Mouse (Mus musculus) liver, embryonic 14.5 days (tissue): Measurements from ENCODE around the gene Zmynd8. TPM values are rescaled to one million over a fixed set of nuclear protein-coding genes. Genes with fewer than 3 reads are reported as not detected.

Experiments used
- ATAC-seq: fragments of 200-750 bp; cut with Nextera tagmentation; 2 replicates; pipeline ENCODE4 v1.8.0; 2017; ENCODE audit warnings: moderate number of reproducible peaks, mild to moderate bottlenecking, moderate library complexity; ENCODE audit not compliant: insufficient read depth
- DNase-seq, 3 experiments: peaks; one replicate each; pipeline ENCODE4 v3.0.0-alpha.2; 2012 to 2013; ENCODE audit warnings: low read depth in 3 of 3, low spot score in 3 of 3
- H3K27ac ChIP-seq: fragments of 300-500 bp; sonication (generic); 2 replicates; pipeline ENCODE4 v1.5.1; 2014; ENCODE audit warnings: moderate library complexity, mild to moderate bottlenecking, control low read depth, inconsistent platforms
- H3K27me3 ChIP-seq: fragments of 300-500 bp; sonication (generic); 2 replicates; pipeline ENCODE4 v1.6.1; 2014; ENCODE audit warnings: mild to moderate bottlenecking, low read length, moderate library complexity; ENCODE audit not compliant: control insufficient read depth, insufficient read depth
- H3K36me3 ChIP-seq: fragments of 300-500 bp; sonication (generic); replicated peaks from 2 replicates; pipeline ENCODE4 v1.6.1; 2014; ENCODE audit warnings: low read depth; ENCODE audit not compliant: control insufficient read depth, insufficient read depth
- H3K4me1 ChIP-seq, 2 experiments: fragments of 200-500 bp in 1 of 2; fragments of 300-500 bp in 1 of 2; sonication (generic) in 1 of 2; replicated peaks; 2 replicates each; pipeline ENCODE4 v1.6.1; 2012 to 2014; ENCODE audit warnings: antibody characterized with exemption in 1 of 2, inconsistent platforms in 1 of 2, low read length in 1 of 2; ENCODE audit not compliant: control insufficient read depth in 2 of 2, insufficient read depth in 2 of 2
- H3K4me2 ChIP-seq: fragments of 300-500 bp; sonication (generic); 2 replicates; pipeline ENCODE4 v1.6.1; 2014; ENCODE audit warnings: low read depth, mild to moderate bottlenecking, control low read depth, moderate library complexity
- H3K4me3 ChIP-seq, 2 experiments: fragments of 200-500 bp in 1 of 2; fragments of 300-500 bp in 1 of 2; sonication (generic) in 1 of 2; 2 replicates each; pipeline ENCODE4 v1.5.1; 2012 to 2014; ENCODE audit warnings: low read depth in 2 of 2, low read length in 2 of 2, mild to moderate bottlenecking in 2 of 2, control low read depth in 1 of 2, inconsistent platforms in 1 of 2, moderate library complexity in 1 of 2; ENCODE audit not compliant: insufficient read depth in 1 of 2
- H3K9ac ChIP-seq: fragments of 300-500 bp; sonication (generic); replicated peaks from 2 replicates; pipeline ENCODE4 v1.6.1; 2014; ENCODE audit warnings: mild to moderate bottlenecking, control low read depth, moderate library complexity
- H3K9me3 ChIP-seq: fragments of 300-500 bp; sonication (generic); 2 replicates; pipeline ENCODE4 v1.6.1; 2016; ENCODE audit warnings: low read length, mixed read lengths; ENCODE audit not compliant: control insufficient read depth
- CTCF ChIP-seq: IDR thresholded peaks from 2 replicates; pipeline ENCODE4 v1.5.1; 2016; ENCODE audit warnings: antibody characterized with exemption, low read depth, control low read depth
- EP300 ChIP-seq: IDR thresholded peaks from 2 replicates; pipeline ENCODE4 v1.6.1; 2016; ENCODE audit warnings: antibody characterized with exemption, low read depth
- WGBS: fragments of 180-500 bp; shearing (Covaris S2); extraction: QIAGEN DNeasy Blood & Tissue Kit; methylation state at CpG from one replicate; pipeline ENCODE4 v1.1.7; 2014; ENCODE audit not compliant: insufficient replicate concordance; 5-methylcytosine and 5-hydroxymethylcytosine counted together
- polyA plus RNA-seq, 2 experiments: library from polyadenylated mRNA; depleted of rRNA in 1 of 2; stranded (reverse) in 1 of 2; unstranded in 1 of 2; fragments of >200 nt; fragmentation: Nextera tagmentation in 1 of 2; extraction: Ambion mirVana in 1 of 2; gene quantifications; 2 replicates each; pipeline versions ENCODE4 v1.2.1 to v1.2.3; 2012 to 2014

Zmynd8 gene
- polyA plus RNA-seq, 2 experiments, result 16.3 to 17.7 TPM

- WGBS, result 73% methylated on average over 18 of the region's 18 CpGs
- H3K4me1 ChIP-seq, result no peaks in the 10 kb centered on the region
- ATAC-seq, result no peak
- TF ChIP-seq EP300, result no peak
- no peak for TF ChIP-seq CTCF
- H3K36me3 ChIP-seq, result no peaks in the 10 kb centered on the region
- H3K27me3 ChIP-seq, result no peaks in the 10 kb centered on the region
- no peaks in the 10 kb centered on the region for H3K9me3 ChIP-seq
- no peak for DNase-seq
- no peak overlapping the region for H3K4me2 ChIP-seq
- H3K9ac ChIP-seq, result no peak overlapping the region
- H3K4me3 ChIP-seq, result no peak overlapping the region
- no peak overlapping the region for H3K27ac ChIP-seq
Observed at GRCm38 (mm10) chr2:165745306-165746098, 153.3 kb downstream of the Zmynd8 start.

GRCm38 (mm10) chr2:165742210-165742786 is 156.5 kb downstream of the Zmynd8 start:
- no peak for TF ChIP-seq CTCF
- Histone ChIP-seq H3K36me3 (no peaks in the 10 kb centered on the region), H3K4me2 (no peak overlapping the region), H3K4me1 (no peaks in the 10 kb centered on the region), H3K27ac (no peak overlapping the region), H3K9me3 (no peaks in the 10 kb centered on the region), H3K27me3 (no peaks in the 10 kb centered on the region), H3K4me3 (no peak overlapping the region), H3K9ac (no peak overlapping the region)
- 34% methylated on average over 21 of the region's 21 CpGs for WGBS
- ATAC-seq (no peak), DNase-seq (no peak)

- WGBS, result 60% methylated on average over 11 of the region's 11 CpGs
- Histone ChIP-seq H3K27me3 (no peaks in the 10 kb centered on the region), H3K27ac (no peak overlapping the region), H3K9ac (no peak overlapping the region), H3K9me3 (no peaks in the 10 kb centered on the region), H3K36me3 (no peaks in the 10 kb centered on the region), H3K4me2 (no peak overlapping the region), H3K4me3 (no peak overlapping the region), H3K4me1 (no peaks in the 10 kb centered on the region)
- no peak for DNase-seq
- no peak for ATAC-seq
- no peak for TF ChIP-seq CTCF
Observed at GRCm38 (mm10) chr2:165741526-165742050, 157.2 kb downstream of the Zmynd8 start.

- Histone ChIP-seq H3K27ac (no peak overlapping the region), H3K27me3 (no peaks in the 10 kb centered on the region), H3K4me2 (no peak overlapping the region), H3K9ac (no peak overlapping the region), H3K4me1 (no peaks in the 10 kb centered on the region), H3K9me3 (no peaks in the 10 kb centered on the region), H3K36me3 (no peaks in the 10 kb centered on the region), H3K4me3 (no peak overlapping the region)
- DNase-seq (no peak), ATAC-seq (no peak)
- TF ChIP-seq CTCF (no peak), EP300 (no peak)
- 47% methylated on average over 9 of the region's 9 CpGs for WGBS
Observed at GRCm38 (mm10) chr2:165740982-165741381, 157.8 kb downstream of the Zmynd8 start.

GRCm38 (mm10) chr2:165740381-165740780 is 158.4 kb downstream of the Zmynd8 start:
- DNase-seq, result no peak
- Histone ChIP-seq H3K4me3 (no peak overlapping the region), H3K9ac (no peak overlapping the region), H3K4me2 (no peak overlapping the region), H3K36me3 (no peaks in the 10 kb centered on the region), H3K27ac (no peak overlapping the region), H3K4me1 (no peaks in the 10 kb centered on the region), H3K9me3 (no peaks in the 10 kb centered on the region), H3K27me3 (no peaks in the 10 kb centered on the region)
- WGBS, result 52% methylated on average over 5 of the region's 5 CpGs
- ATAC-seq, result no peak
- TF ChIP-seq CTCF (no peak), EP300 (no peak)
